Mouse (Mus musculus) cerebellum, adult 2 months (tissue): ENCODE measurements around the gene Kcnk4.

Experiments used
- CTCF ChIP-seq: fragments of 200-500 bp; IDR thresholded peaks from 2 replicates; pipeline ENCODE4 v1.5.1; 2011; ENCODE audit warnings: low read depth, mild to moderate bottlenecking, control low read depth, low read length, moderate library complexity, borderline replicate concordance; ENCODE audit not compliant: insufficient read depth
- POLR2A ChIP-seq: fragments of 200-500 bp; IDR thresholded peaks from 2 replicates; pipeline ENCODE4 v1.6.1; 2011; ENCODE audit warnings: low read length, control low read depth, borderline replicate concordance; ENCODE audit not compliant: insufficient read depth

DNA sequence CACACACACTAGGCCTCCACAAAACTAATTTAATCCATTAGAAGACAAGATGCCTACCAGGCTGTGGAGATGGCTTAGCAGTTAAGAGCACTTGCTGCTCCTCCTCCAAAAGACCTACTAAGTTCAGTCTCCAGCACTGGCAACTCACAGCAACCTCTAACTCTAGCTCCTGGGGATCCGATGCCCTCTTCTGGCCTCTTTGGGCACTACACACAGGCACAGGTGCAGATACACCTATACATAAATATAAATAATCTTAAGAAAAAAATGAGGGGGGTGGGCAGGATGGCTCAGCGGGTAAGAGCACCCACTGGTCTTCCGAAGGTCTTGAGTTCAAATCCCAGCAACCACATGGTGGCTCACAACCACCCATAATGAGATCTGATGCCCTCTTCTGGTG lies 2.0 kb upstream of the Kcnk4 start:
- no peak for TF ChIP-seq CTCF
- TF ChIP-seq POLR2A = no peak
